Mouse (Mus musculus) embryonic fibroblast, embryonic 13.5 days (primary cell): Measurements from ENCODE around the gene Ubl4a.

Experiments used
- CTCF ChIP-seq: IDR thresholded peaks from 2 replicates; pipeline ENCODE4 v1.5.1; 2011; ENCODE audit warnings: mild to moderate bottlenecking, control low read depth, low read length, moderate library complexity, borderline replicate concordance; ENCODE audit not compliant: insufficient read depth
- POLR2A ChIP-seq: IDR thresholded peaks from 2 replicates; pipeline ENCODE4 v1.6.1; 2011; ENCODE audit warnings: low read depth, mild to moderate bottlenecking, control low read depth, low read length, moderate library complexity

GRCm38 (mm10) chrX:74400136-74400535, 27.1 kb upstream of the Ubl4a start:
- no peak for TF ChIP-seq CTCF
- TF ChIP-seq POLR2A = no peak
